Mouse (Mus musculus): ENCODE data around the gene Rbbp6. TPM values are rescaled to one million over a fixed set of nuclear protein-coding genes. Genes with fewer than 3 reads are reported as not detected.

The Rbbp6 gene
- 23.4 TPM for polyA plus RNA-seq (2014; fragmentation: Illumina TruSeq; extraction: RNeasy Lipid Tissue Mini Kit (QIAGEN cat#74804); ENCODE audit: insufficient read depth, low read depth, low replicate concordance)

DNA sequence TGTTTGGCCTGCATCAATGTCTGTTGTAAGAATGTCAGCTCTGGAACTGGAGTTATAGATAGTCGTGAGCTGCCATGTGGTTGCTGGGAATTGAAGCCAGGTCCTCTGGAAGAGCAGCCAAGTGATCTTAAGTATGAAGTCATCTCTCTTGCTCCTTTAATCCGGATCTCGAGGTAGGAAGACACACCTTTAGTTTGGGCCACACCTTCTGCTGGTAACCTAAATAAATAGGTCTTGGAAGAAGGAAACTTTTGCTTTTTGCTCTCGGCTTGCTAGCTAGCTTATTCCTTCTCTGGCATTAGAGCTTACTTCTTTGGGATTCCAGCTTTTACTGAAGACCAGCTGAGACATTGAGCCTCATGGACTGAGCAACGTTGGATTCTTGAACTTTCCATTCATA is at the start of gene Rbbp6:
Gene Rbbp6 (plus strand): TSS at position 301 of the 400 bp plus-strand sequence.

Other genes with a start within 250 kb of the Rbbp6 start
- 7.4 TPM for gene Tnrc6a, start 158.2 kb downstream of the Rbbp6 start, polyA plus RNA-seq (2014; fragmentation: Illumina TruSeq; extraction: RNeasy Lipid Tissue Mini Kit (QIAGEN cat#74804); ENCODE audit: insufficient read depth, low read depth, low replicate concordance)
- not detected for gene Slc5a11, start 249.1 kb downstream of the Rbbp6 start, polyA plus RNA-seq (2014; fragmentation: Illumina TruSeq; extraction: RNeasy Lipid Tissue Mini Kit (QIAGEN cat#74804); ENCODE audit: insufficient read depth, low read depth, low replicate concordance)

Data from lung, adult 10 weeks (tissue).